Mouse (Mus musculus): ENCODE measurements around the gene Vsig4. TPM values are rescaled to one million over a fixed set of nuclear protein-coding genes. Genes with fewer than 3 reads are reported as not detected.
"Not testable (repeated sequence)": the region's sequence is repeated elsewhere in the genome, so short reads cannot be mapped to it uniquely, and the experiment has no call there.

Vsig4 gene
- polyA plus RNA-seq, 1 experiment: not detected

DNA sequence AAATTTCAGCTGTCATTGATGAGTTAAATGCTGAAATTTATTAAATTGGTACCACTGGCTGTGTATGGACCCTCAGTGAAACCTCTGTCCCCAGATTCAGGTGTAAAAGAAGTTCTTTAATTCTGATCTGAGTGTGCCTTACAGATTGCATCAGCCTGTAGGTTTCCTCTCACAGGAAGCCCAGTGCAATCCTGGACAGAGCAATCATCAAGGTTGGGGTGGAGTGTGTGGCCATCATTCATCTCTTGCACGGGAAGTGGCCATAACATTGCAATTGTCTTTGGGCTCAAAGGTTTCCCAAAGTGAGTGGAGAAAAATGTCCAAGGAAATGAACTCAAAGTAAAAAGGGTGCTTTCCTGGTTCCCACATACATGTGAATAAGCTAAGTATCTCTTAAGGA is 57.5 kb downstream of the Vsig4 start:
- H3K27me3 ChIP-seq (ENCODE audit: control insufficient read depth, insufficient read depth, low read length, poor library complexity, severe bottlenecking): no peaks in the 10 kb centered on the region
- no peaks in the 10 kb centered on the region for H3K36me3 ChIP-seq (ENCODE audit: control insufficient read depth, insufficient read depth, low read length, poor library complexity, severe bottlenecking)
- TF ChIP-seq CTCF (IDR thresholded peaks at IDR 0.05; ENCODE audit: low read depth, low read length) (no peak), POLR2A (IDR thresholded peaks at IDR 0.05; ENCODE audit: insufficient read depth, low read length) (no peak), EP300 (IDR thresholded peaks at IDR 0.05; ENCODE audit: insufficient read depth, low read depth, low read length) (no peak)
- no peak overlapping the region for H3K27ac ChIP-seq (ENCODE audit: insufficient read depth, low read length)
- no peaks in the 10 kb centered on the region for H3K4me1 ChIP-seq (ENCODE audit: control insufficient read depth, insufficient read depth, low read length)
- no peak overlapping the region for H3K4me3 ChIP-seq (ENCODE audit: low read depth, low read length)
- no peaks in the 10 kb centered on the region for H3K9me3 ChIP-seq (replicated peaks; ENCODE audit: control insufficient read depth, insufficient read depth, low read length, poor library complexity, severe bottlenecking)
- H3K9ac ChIP-seq (ENCODE audit: low read depth, poor library complexity, severe bottlenecking): no peak overlapping the region

DNA sequence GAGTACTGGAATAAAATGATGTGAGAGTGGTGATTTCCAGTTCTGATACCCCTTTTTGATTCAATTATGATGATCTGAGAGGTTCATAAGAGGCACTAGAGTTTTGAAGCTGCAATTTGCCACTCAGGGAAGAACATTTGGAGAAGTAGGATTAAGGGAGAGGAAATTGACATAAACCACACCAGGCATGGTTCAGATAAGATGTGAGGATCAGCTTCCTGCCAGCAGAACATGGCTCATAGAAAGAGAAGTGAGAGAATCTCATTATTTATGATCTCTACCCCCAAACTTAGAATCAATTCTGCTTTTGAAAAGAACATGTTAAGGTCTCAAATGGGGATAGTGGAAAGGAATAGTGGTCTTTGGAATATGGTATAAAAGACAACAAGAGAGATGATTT is 66.2 kb downstream of the Vsig4 start:
- no peak overlapping the region for H3K27ac ChIP-seq (ENCODE audit: insufficient read depth, low read length)
- TF ChIP-seq EP300 (IDR thresholded peaks at IDR 0.05; ENCODE audit: insufficient read depth, low read depth, low read length): no peak
- TF ChIP-seq CTCF (IDR thresholded peaks at IDR 0.05; ENCODE audit: low read depth, low read length): no peak
- TF ChIP-seq POLR2A (IDR thresholded peaks at IDR 0.05; ENCODE audit: insufficient read depth, low read length): no peak
- H3K9ac ChIP-seq (ENCODE audit: low read depth, poor library complexity, severe bottlenecking): no peak overlapping the region
- H3K4me1 ChIP-seq (ENCODE audit: control insufficient read depth, insufficient read depth, low read length): no peaks in the 10 kb centered on the region
- no peaks in the 10 kb centered on the region for H3K36me3 ChIP-seq (ENCODE audit: control insufficient read depth, insufficient read depth, low read length, poor library complexity, severe bottlenecking)
- H3K9me3 ChIP-seq (replicated peaks; ENCODE audit: control insufficient read depth, insufficient read depth, low read length, poor library complexity, severe bottlenecking): no peaks in the 10 kb centered on the region
- no peak overlapping the region for H3K4me3 ChIP-seq (ENCODE audit: low read depth, low read length)
- H3K27me3 ChIP-seq (ENCODE audit: control insufficient read depth, insufficient read depth, low read length, poor library complexity, severe bottlenecking): no peaks in the 10 kb centered on the region

DNA sequence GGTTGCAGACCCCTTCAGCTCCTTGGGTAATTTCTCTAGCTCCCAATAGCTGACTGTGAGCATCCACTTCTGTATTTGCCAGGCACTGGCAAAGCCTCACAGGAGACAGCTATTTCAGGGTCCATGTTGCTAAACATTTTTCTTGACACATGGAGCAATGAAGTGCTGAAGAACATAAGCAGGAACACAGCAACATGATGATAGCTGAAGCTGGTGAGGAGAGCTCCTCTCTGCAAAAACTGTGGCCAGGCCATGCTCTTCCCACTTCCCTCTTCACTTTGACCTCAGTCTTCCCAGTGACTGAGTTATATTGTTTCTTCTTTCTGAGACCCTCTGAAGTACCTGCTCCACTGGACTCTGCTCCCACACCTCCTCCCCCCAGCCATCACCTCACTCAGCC is 67.8 kb downstream of the Vsig4 start:
- no peaks in the 10 kb centered on the region for H3K27me3 ChIP-seq (ENCODE audit: control insufficient read depth, insufficient read depth, low read length, poor library complexity, severe bottlenecking)
- TF ChIP-seq POLR2A (IDR thresholded peaks at IDR 0.05; ENCODE audit: insufficient read depth, low read length) (no peak), EP300 (IDR thresholded peaks at IDR 0.05; ENCODE audit: insufficient read depth, low read depth, low read length) (no peak), CTCF (IDR thresholded peaks at IDR 0.05; ENCODE audit: low read depth, low read length) (no peak)
- H3K9me3 ChIP-seq (replicated peaks; ENCODE audit: control insufficient read depth, insufficient read depth, low read length, poor library complexity, severe bottlenecking): no peaks in the 10 kb centered on the region
- H3K9ac ChIP-seq (ENCODE audit: low read depth, poor library complexity, severe bottlenecking): no peak overlapping the region
- no peaks in the 10 kb centered on the region for H3K36me3 ChIP-seq (ENCODE audit: control insufficient read depth, insufficient read depth, low read length, poor library complexity, severe bottlenecking)
- H3K4me3 ChIP-seq (ENCODE audit: low read depth, low read length): no peak overlapping the region
- H3K4me1 ChIP-seq (ENCODE audit: control insufficient read depth, insufficient read depth, low read length): no peaks in the 10 kb centered on the region
- no peak overlapping the region for H3K27ac ChIP-seq (ENCODE audit: insufficient read depth, low read length)

DNA sequence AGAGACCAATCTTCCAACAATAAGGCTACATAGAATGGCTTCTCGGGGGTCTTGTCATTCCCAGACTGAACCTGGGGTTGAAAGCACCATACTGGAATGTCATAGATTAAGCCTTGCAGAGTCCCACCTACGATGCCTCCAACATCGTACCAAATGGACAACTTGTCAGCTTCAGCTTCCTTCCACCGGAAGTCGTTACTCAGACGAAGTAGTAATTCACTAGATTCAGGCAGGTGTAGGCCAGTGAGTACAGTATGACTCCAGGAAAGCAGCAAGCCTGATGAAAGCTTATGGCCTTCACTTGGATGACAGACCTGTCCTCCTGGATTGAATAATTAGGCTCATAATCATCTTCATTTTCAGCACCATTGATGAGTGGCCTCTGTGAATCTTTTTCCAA is 69.0 kb downstream of the Vsig4 start:
- H3K4me3 ChIP-seq (ENCODE audit: low read depth, low read length): no peak overlapping the region
- H3K9ac ChIP-seq (ENCODE audit: low read depth, poor library complexity, severe bottlenecking): no peak overlapping the region
- TF ChIP-seq POLR2A (IDR thresholded peaks at IDR 0.05; ENCODE audit: insufficient read depth, low read length) (no peak), CTCF (IDR thresholded peaks at IDR 0.05; ENCODE audit: low read depth, low read length) (no peak), EP300 (IDR thresholded peaks at IDR 0.05; ENCODE audit: insufficient read depth, low read depth, low read length) (no peak)
- no peaks in the 10 kb centered on the region for H3K27me3 ChIP-seq (ENCODE audit: control insufficient read depth, insufficient read depth, low read length, poor library complexity, severe bottlenecking)
- H3K36me3 ChIP-seq (ENCODE audit: control insufficient read depth, insufficient read depth, low read length, poor library complexity, severe bottlenecking): no peaks in the 10 kb centered on the region
- no peaks in the 10 kb centered on the region for H3K9me3 ChIP-seq (replicated peaks; ENCODE audit: control insufficient read depth, insufficient read depth, low read length, poor library complexity, severe bottlenecking)
- no peaks in the 10 kb centered on the region for H3K4me1 ChIP-seq (ENCODE audit: control insufficient read depth, insufficient read depth, low read length)
- H3K27ac ChIP-seq (ENCODE audit: insufficient read depth, low read length): no peak overlapping the region

DNA sequence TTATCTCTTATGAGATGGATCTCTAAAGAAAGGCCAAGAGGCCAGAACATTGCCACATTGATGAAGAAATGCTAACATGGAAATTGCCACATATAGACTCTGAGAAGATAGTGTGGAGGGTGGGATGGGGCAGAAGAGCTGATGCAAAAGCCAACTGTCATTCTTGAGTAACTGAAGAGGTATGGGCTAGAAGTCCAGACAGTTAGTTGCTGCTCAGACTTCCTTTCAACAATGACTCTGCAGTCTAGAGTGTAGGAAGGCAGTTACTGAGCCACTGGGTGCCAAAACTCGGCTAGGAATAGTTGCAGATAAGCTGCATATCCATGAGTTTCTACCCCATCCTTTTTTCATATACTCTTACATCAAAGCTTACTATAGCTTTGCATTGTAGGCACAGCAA is 75.2 kb downstream of the Vsig4 start:
- Histone ChIP-seq H3K4me3 (ENCODE audit: low read depth, low read length) (no peak overlapping the region), H3K9me3 (replicated peaks; ENCODE audit: control insufficient read depth, insufficient read depth, low read length, poor library complexity, severe bottlenecking) (no peaks in the 10 kb centered on the region), H3K27ac (ENCODE audit: insufficient read depth, low read length) (no peak overlapping the region), H3K27me3 (ENCODE audit: control insufficient read depth, insufficient read depth, low read length, poor library complexity, severe bottlenecking) (no peaks in the 10 kb centered on the region), H3K4me1 (ENCODE audit: control insufficient read depth, insufficient read depth, low read length) (no peaks in the 10 kb centered on the region), H3K9ac (ENCODE audit: low read depth, poor library complexity, severe bottlenecking) (no peak overlapping the region), H3K36me3 (ENCODE audit: control insufficient read depth, insufficient read depth, low read length, poor library complexity, severe bottlenecking) (no peaks in the 10 kb centered on the region)
- TF ChIP-seq EP300 (IDR thresholded peaks at IDR 0.05; ENCODE audit: insufficient read depth, low read depth, low read length) (no peak), CTCF (IDR thresholded peaks at IDR 0.05; ENCODE audit: low read depth, low read length) (no peak), POLR2A (IDR thresholded peaks at IDR 0.05; ENCODE audit: insufficient read depth, low read length) (no peak)

- TF ChIP-seq POLR2A (IDR thresholded peaks at IDR 0.05; ENCODE audit: insufficient read depth, low read length) (no peak), CTCF (IDR thresholded peaks at IDR 0.05; ENCODE audit: low read depth, low read length) (no peak), EP300 (IDR thresholded peaks at IDR 0.05; ENCODE audit: insufficient read depth, low read depth, low read length) (no peak)
- Histone ChIP-seq H3K9me3 (replicated peaks; ENCODE audit: control insufficient read depth, insufficient read depth, low read length, poor library complexity, severe bottlenecking) (no peaks in the 10 kb centered on the region), H3K4me3 (ENCODE audit: low read depth, low read length) (no peak overlapping the region), H3K36me3 (ENCODE audit: control insufficient read depth, insufficient read depth, low read length, poor library complexity, severe bottlenecking) (no peaks in the 10 kb centered on the region), H3K27ac (ENCODE audit: insufficient read depth, low read length) (no peak overlapping the region), H3K9ac (ENCODE audit: low read depth, poor library complexity, severe bottlenecking) (no peak overlapping the region), H3K4me1 (ENCODE audit: control insufficient read depth, insufficient read depth, low read length) (no peaks in the 10 kb centered on the region), H3K27me3 (ENCODE audit: control insufficient read depth, insufficient read depth, low read length, poor library complexity, severe bottlenecking) (no peaks in the 10 kb centered on the region)
These were observed 86.4 kb downstream of the Vsig4 start for GRCm38 (mm10) chrX:96206872-96207271.

- not testable (repeated sequence) for H3K4me1 ChIP-seq (ENCODE audit: control insufficient read depth, insufficient read depth, low read length); H3K9me3 ChIP-seq (replicated peaks; ENCODE audit: control insufficient read depth, insufficient read depth, low read length, poor library complexity, severe bottlenecking); H3K27me3 ChIP-seq (ENCODE audit: control insufficient read depth, insufficient read depth, low read length, poor library complexity, severe bottlenecking); H3K27ac ChIP-seq (ENCODE audit: insufficient read depth, low read length); H3K9ac ChIP-seq (ENCODE audit: low read depth, poor library complexity, severe bottlenecking); H3K36me3 ChIP-seq (ENCODE audit: control insufficient read depth, insufficient read depth, low read length, poor library complexity, severe bottlenecking); H3K4me3 ChIP-seq (ENCODE audit: low read depth, low read length)
These were observed 88.1 kb downstream of the Vsig4 start for GRCm38 (mm10) chrX:96205143-96205542.

Measured in ES-Bruce4 (cell line).